Mouse (Mus musculus): ENCODE measurements around the gene 5330417C22Rik.
"Not testable (repeated sequence)": the region's sequence is repeated elsewhere in the genome, so short reads cannot be mapped to it uniquely, and the experiment has no call there.

5330417C22Rik gene

GRCm38 (mm10) chr3:108528489-108528888, 7.8 kb downstream of the 5330417C22Rik start:
- DNase-seq: no peak

- DNase-seq: no peak
Observed at GRCm38 (mm10) chr3:108523415-108523814, 12.9 kb downstream of the 5330417C22Rik start.

GRCm38 (mm10) chr3:108518276-108518675, 18.1 kb downstream of the 5330417C22Rik start:
- DNase-seq: no peak

- DNase-seq: no peak
Observed at GRCm38 (mm10) chr3:108513465-108513864, 22.9 kb downstream of the 5330417C22Rik start.

GRCm38 (mm10) chr3:108510716-108511483, 25.4 kb downstream of the 5330417C22Rik start:
- no peak for DNase-seq

- DNase-seq: no peak
Observed at GRCm38 (mm10) chr3:108510156-108510555, 26.2 kb downstream of the 5330417C22Rik start.

GRCm38 (mm10) chr3:108508745-108509474, 27.4 kb downstream of the 5330417C22Rik start:
- no peak for DNase-seq

- DNase-seq: no peak
Observed at GRCm38 (mm10) chr3:108503908-108504307, 32.4 kb downstream of the 5330417C22Rik start.

GRCm38 (mm10) chr3:108501411-108501810, 34.9 kb downstream of the 5330417C22Rik start:
- not testable (repeated sequence) for DNase-seq

GRCm38 (mm10) chr3:108499826-108500225, 36.5 kb downstream of the 5330417C22Rik start:
- peak; percentile 89 for DNase-seq

GRCm38 (mm10) chr3:108497602-108498001, 38.7 kb downstream of the 5330417C22Rik start:
- no peak for DNase-seq

- no peak for DNase-seq
Observed at GRCm38 (mm10) chr3:108495486-108495885, 40.9 kb downstream of the 5330417C22Rik start.

- DNase-seq: no peak
Observed at GRCm38 (mm10) chr3:108494861-108495474, 41.4 kb downstream of the 5330417C22Rik start.

- no peak for DNase-seq
Observed at GRCm38 (mm10) chr3:108489968-108490367, 46.4 kb downstream of the 5330417C22Rik start.

- no peak for DNase-seq
Observed at GRCm38 (mm10) chr3:108484749-108485148, 51.6 kb downstream of the 5330417C22Rik start.

GRCm38 (mm10) chr3:108478800-108479199, 57.5 kb downstream of the 5330417C22Rik start:
- DNase-seq: no peak

GRCm38 (mm10) chr3:108476761-108477619, 59.3 kb downstream of the 5330417C22Rik start:
- DNase-seq: no peak

- DNase-seq: no peak
Observed at GRCm38 (mm10) chr3:108475496-108475895, 60.8 kb downstream of the 5330417C22Rik start.

GRCm38 (mm10) chr3:108474969-108475368, 61.4 kb downstream of the 5330417C22Rik start:
- no peak for DNase-seq

- no peak for DNase-seq
Observed at GRCm38 (mm10) chr3:108467760-108468159, 68.6 kb downstream of the 5330417C22Rik start.

- DNase-seq: no peak
Observed at GRCm38 (mm10) chr3:108466425-108466824, 69.9 kb downstream of the 5330417C22Rik start.

- DNase-seq: no peak
Observed at GRCm38 (mm10) chr3:108458866-108459265, 77.5 kb downstream of the 5330417C22Rik start.

GRCm38 (mm10) chr3:108458380-108458779, 78.0 kb downstream of the 5330417C22Rik start:
- DNase-seq: no peak
